Comparison of ENCODE assay signal across 8 mouse cellular contexts in the genomic region with DNA sequence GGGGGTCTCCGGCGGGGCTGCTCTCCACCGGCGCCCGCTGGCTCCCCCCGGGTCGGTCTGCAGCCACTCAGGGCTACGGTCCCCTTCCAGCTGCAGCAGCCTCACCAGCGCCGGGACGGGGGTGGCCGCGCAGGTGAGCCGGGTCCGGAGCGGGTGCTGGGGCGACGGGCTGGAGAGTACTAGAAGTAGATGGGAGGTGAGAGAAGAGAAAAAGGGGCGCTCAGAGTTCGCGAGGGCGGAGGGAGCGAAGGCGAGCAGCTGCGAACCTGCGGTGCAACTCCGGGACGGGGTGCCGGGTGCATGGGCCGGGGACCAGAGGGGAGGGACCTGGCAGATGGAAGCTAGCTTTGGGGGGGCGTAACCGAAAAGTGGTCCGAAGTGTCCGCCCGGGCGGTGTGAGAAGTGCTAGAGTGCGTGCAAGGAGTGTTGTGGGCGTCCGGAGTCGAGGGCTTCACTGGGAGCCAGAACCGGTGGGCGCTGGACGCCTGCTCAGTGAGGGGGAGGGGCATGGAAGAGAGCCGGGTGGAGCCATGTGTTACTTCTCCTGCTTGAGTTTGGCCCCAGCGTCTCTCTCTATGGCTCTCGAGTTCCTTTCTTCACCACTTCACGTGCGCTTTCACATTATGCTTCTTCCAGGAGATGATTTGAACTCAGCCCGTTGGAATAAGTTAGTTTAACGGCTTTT. TPM values are rescaled to one million over a fixed set of nuclear protein-coding genes. Genes with fewer than 3 reads are reported as not detected.
A peak's percentile ranks its signal among the peaks of the same experiment; 100 is the strongest.
DNase-seq lines count a peak whose midpoint lies in the region; ATAC-seq and TF ChIP-seq lines count a peak whose summit lies in the region.

No protein-coding gene starts in this region.

- peak overlapping the region; percentile 98 for H3K4me2 ChIP-seq in forebrain, postnatal 0 days (ENCODE audit: low read depth)

- intact Hi-C loops in left cerebral cortex, adult 2 months (cut with DNase I): no loop called here

- TF ChIP-seq EP300 in ES-Bruce4 (IDR thresholded peaks at IDR 0.05; ENCODE audit: insufficient read depth, low read depth, low read length): no peak

- no peaks in the 10 kb centered on the region for H3K4me1 ChIP-seq in ES-Bruce4 (ENCODE audit: control insufficient read depth, insufficient read depth, low read length)
- H3K4me1 ChIP-seq in forebrain, postnatal 0 days (ENCODE audit: insufficient read depth): no peaks in the 10 kb centered on the region
- peaks cover 44% of the 10 kb centered on the region for H3K4me1 ChIP-seq in hindbrain, embryonic 10.5 days (replicated peaks)

- ATAC-seq in forebrain, postnatal 0 days: peak; percentile 52
- peak; percentile 46 for ATAC-seq in megakaryocyte, adult 5-6 weeks (ENCODE audit: poor library complexity, severe bottlenecking)

- H3K9me3 ChIP-seq in ES-Bruce4 (replicated peaks; ENCODE audit: control insufficient read depth, insufficient read depth, low read length, poor library complexity, severe bottlenecking): no peaks in the 10 kb centered on the region
- no peaks in the 10 kb centered on the region for H3K9me3 ChIP-seq in forebrain, postnatal 0 days (ENCODE audit: low read length)
- no peaks in the 10 kb centered on the region for H3K9me3 ChIP-seq in hindbrain, embryonic 10.5 days

- no peaks in the 10 kb centered on the region for H3K27me3 ChIP-seq in ES-Bruce4 (ENCODE audit: control insufficient read depth, insufficient read depth, low read length, poor library complexity, severe bottlenecking)
- H3K27me3 ChIP-seq in forebrain, postnatal 0 days (ENCODE audit: insufficient read depth, low read length): peaks cover 4% of the 10 kb centered on the region; the same call in 1 of the 2 replicates
- H3K27me3 ChIP-seq in hindbrain, embryonic 10.5 days (ENCODE audit: insufficient read depth, poor library complexity, severe bottlenecking): peaks cover 15% of the 10 kb centered on the region

- TF ChIP-seq POLR2A in ES-Bruce4 (IDR thresholded peaks at IDR 0.05; ENCODE audit: insufficient read depth, low read length): no peak

- peak overlapping the region; percentile 89 for H3K4me3 ChIP-seq in ES-Bruce4 (ENCODE audit: low read depth, low read length)
- H3K4me3 ChIP-seq in forebrain, postnatal 0 days (ENCODE audit: low read depth, low read length): peak overlapping the region; percentile 78
- H3K4me3 ChIP-seq in hindbrain, embryonic 10.5 days: peak overlapping the region; percentile 76
- H3K4me3 ChIP-seq in left cerebral cortex, adult 2 months: peak overlapping the region; percentile 77

- 3% methylated on average over 50 of the region's 50 CpGs for WGBS in forebrain, postnatal 0 days
- under 1% methylated on average over 50 of the region's 50 CpGs for WGBS in hindbrain, embryonic 10.5 days

- H3K9ac ChIP-seq in ES-Bruce4 (ENCODE audit: low read depth, poor library complexity, severe bottlenecking): peak overlapping the region; percentile 95
- H3K9ac ChIP-seq in forebrain, postnatal 0 days: peak overlapping the region; percentile 59

- peak; percentile 21 to 24 for DNase-seq in adrenal gland, postnatal 4 days (ENCODE audit: low spot score in 2 of 2)
- DNase-seq in forebrain, postnatal 0 days: peak; percentile 12
- DNase-seq in hindbrain, embryonic 10.5 days (ENCODE audit: low spot score): peak; percentile 73
- DNase-seq in left cerebral cortex, adult 2 months (ENCODE audit: extremely low spot score in 1 of 2, low spot score in 2 of 2): peak; percentile 18 to 36
- DNase-seq in right cerebral cortex, adult 18-20 months: peak; percentile 39
- peak; percentile 66 for DNase-seq in urinary bladder, postnatal 14 days (ENCODE audit: low spot score)

- H3K36me3 ChIP-seq in ES-Bruce4 (ENCODE audit: control insufficient read depth, insufficient read depth, low read length, poor library complexity, severe bottlenecking): peaks cover 3% of the 10 kb centered on the region
- H3K36me3 ChIP-seq in forebrain, postnatal 0 days (ENCODE audit: insufficient read depth): no peaks in the 10 kb centered on the region
- H3K36me3 ChIP-seq in hindbrain, embryonic 10.5 days: no peaks in the 10 kb centered on the region

- no peak overlapping the region for H3K27ac ChIP-seq in ES-Bruce4 (ENCODE audit: insufficient read depth, low read length)
- H3K27ac ChIP-seq in forebrain, postnatal 0 days (ENCODE audit: low read depth, low read length): no peak overlapping the region
- peak overlapping the region; percentile 88 for H3K27ac ChIP-seq in hindbrain, embryonic 10.5 days
- no peak overlapping the region for H3K27ac ChIP-seq in left cerebral cortex, adult 2 months

- TF ChIP-seq CTCF in ES-Bruce4 (IDR thresholded peaks at IDR 0.05; ENCODE audit: low read depth, low read length): no peak
- TF ChIP-seq CTCF in forebrain, postnatal 0 days (IDR thresholded peaks at IDR 0.05; ENCODE audit: low read depth): no peak
- TF ChIP-seq CTCF in left cerebral cortex, adult 2 months (IDR thresholded peaks at IDR 0.05): no peak

RNA-seq across cellular contexts. Expression of a gene that starts 0.5 kb away (rescaled TPM):
- polyA plus RNA-seq in ES-Bruce4 (2011; ENCODE audit: insufficient read depth, insufficient read length, low read depth, missing spikeins): 32.4 and 36.2 TPM in 2 replicates
- total RNA-seq in adrenal gland, postnatal 4 days (2021): 10 to 100 TPM; 21.9 to 27.8 TPM
- 5.5 TPM in 2 replicates for total RNA-seq in forebrain, postnatal 0 days (2014; rRNA removed)
- 1.0 and 1.8 TPM in 2 replicates for polyA plus RNA-seq in forebrain, postnatal 0 days (2015; fragmentation: Nextera tagmentation; extraction: Ambion mirVana)
- 10.8 and 11.0 TPM in 2 replicates for polyA plus RNA-seq in hindbrain, embryonic 10.5 days (2016; fragmentation: Nextera tagmentation; extraction: Ambion mirVana)
- 1 to 10 TPM; 3.0 to 3.6 TPM for total RNA-seq in left cerebral cortex, adult 2 months (2021)
- total RNA-seq in megakaryocyte, adult 5-6 weeks (2015): 62.5 and 73.3 TPM in 2 replicates
- 63.5 and 72.2 TPM in 2 replicates for total RNA-seq in megakaryocyte, adult 5-6 weeks (2017)

RNA-seq across cellular contexts. Expression of a gene that starts 27.2 kb away (rescaled TPM):
- 129 and 133 TPM in 2 replicates for polyA plus RNA-seq in ES-Bruce4 (2011; ENCODE audit: insufficient read depth, insufficient read length, low read depth, missing spikeins)
- 10 to 100 TPM; 77.8 to 80.3 TPM for total RNA-seq in adrenal gland, postnatal 4 days (2021)
- 69.0 and 78.2 TPM in 2 replicates for total RNA-seq in forebrain, postnatal 0 days (2014; rRNA removed)
- polyA plus RNA-seq in forebrain, postnatal 0 days (2015; fragmentation: Nextera tagmentation; extraction: Ambion mirVana): 62.5 and 72.8 TPM in 2 replicates
- 79.0 and 84.9 TPM in 2 replicates for polyA plus RNA-seq in hindbrain, embryonic 10.5 days (2016; fragmentation: Nextera tagmentation; extraction: Ambion mirVana)
- 10 to 100 TPM; 72.3 to 77.2 TPM for total RNA-seq in left cerebral cortex, adult 2 months (2021)
- 78.8 and 84.7 TPM in 2 replicates for total RNA-seq in megakaryocyte, adult 5-6 weeks (2015)
- 65.1 and 69.1 TPM in 2 replicates for total RNA-seq in megakaryocyte, adult 5-6 weeks (2017)

RNA-seq across cellular contexts. Expression of a gene that starts 47.2 kb away (rescaled TPM):
- 47.7 and 51.5 TPM in 2 replicates for polyA plus RNA-seq in ES-Bruce4 (2011; ENCODE audit: insufficient read depth, insufficient read length, low read depth, missing spikeins)
- total RNA-seq in adrenal gland, postnatal 4 days (2021): 10 to 100 TPM; 64.7 to 71.1 TPM
- 103 and 109 TPM in 2 replicates for total RNA-seq in forebrain, postnatal 0 days (2014; rRNA removed)
- 160 and 179 TPM in 2 replicates for polyA plus RNA-seq in forebrain, postnatal 0 days (2015; fragmentation: Nextera tagmentation; extraction: Ambion mirVana)
- polyA plus RNA-seq in hindbrain, embryonic 10.5 days (2016; fragmentation: Nextera tagmentation; extraction: Ambion mirVana): 119 TPM in 2 replicates
- 10 to 100 TPM; 55.8 to 61.9 TPM for total RNA-seq in left cerebral cortex, adult 2 months (2021)
- 44.9 and 59.7 TPM in 2 replicates for total RNA-seq in megakaryocyte, adult 5-6 weeks (2015)
- 59.2 and 62.2 TPM in 2 replicates for total RNA-seq in megakaryocyte, adult 5-6 weeks (2017)

Comparison
In these comparisons a context has a peak if more than half of its experiments do, and no peak if none do; other contexts are left out.
1. DNase-seq: peak in every context shown above with its lines; median percentile 73 in hindbrain, embryonic 10.5 days; 66 in urinary bladder, postnatal 14 days; 39 in right cerebral cortex, adult 18-20 months; 27 in left cerebral cortex, adult 2 months; 22 in adrenal gland, postnatal 4 days; 12 in forebrain, postnatal 0 days.